Mouse (Mus musculus): ENCODE measurements around the gene Iqcf4. TPM values are rescaled to one million over a fixed set of nuclear protein-coding genes. Genes with fewer than 3 reads are reported as not detected.

The Iqcf4 gene
- polyA plus RNA-seq, 1 experiment from 2014 or later = not detected

- Histone ChIP-seq H3K36me3 (no peaks in the 10 kb centered on the region), H3K27me3 (ENCODE audit: insufficient read depth, poor library complexity, severe bottlenecking) (no peaks in the 10 kb centered on the region), H3K27ac (no peak overlapping the region), H3K4me1 (no peaks in the 10 kb centered on the region), H3K4me3 (no peak overlapping the region), H3K9me3 (no peaks in the 10 kb centered on the region)
- DNase-seq (ENCODE audit: low spot score) = no peak
- 89% methylated on average over 5 of the region's 5 CpGs for WGBS
Observed at GRCm38 (mm10) chr9:106573366-106573765, 2.6 kb upstream of the Iqcf4 start.

GRCm38 (mm10) chr9:106572186-106572585 is 1.4 kb upstream of the Iqcf4 start:
- no peak overlapping the region for H3K27ac ChIP-seq
- H3K4me1 ChIP-seq = no peaks in the 10 kb centered on the region
- H3K4me3 ChIP-seq = no peak overlapping the region
- 88% methylated on average over 2 of the region's 2 CpGs for WGBS
- H3K9me3 ChIP-seq = no peaks in the 10 kb centered on the region
- no peak for DNase-seq (ENCODE audit: low spot score)
- no peaks in the 10 kb centered on the region for H3K27me3 ChIP-seq (ENCODE audit: insufficient read depth, poor library complexity, severe bottlenecking)
- H3K36me3 ChIP-seq = no peaks in the 10 kb centered on the region

GRCm38 (mm10) chr9:106566437-106566836 is 4.4 kb downstream of the Iqcf4 start:
- H3K36me3 ChIP-seq = no peaks in the 10 kb centered on the region
- no peak for DNase-seq (ENCODE audit: low spot score)
- no peak overlapping the region for H3K4me3 ChIP-seq
- no peaks in the 10 kb centered on the region for H3K27me3 ChIP-seq (ENCODE audit: insufficient read depth, poor library complexity, severe bottlenecking)
- no peak overlapping the region for H3K27ac ChIP-seq
- 0 out of 2 replicates have a peak, but pooled peaks cover 4% of the 10 kb centered on the region for H3K4me1 ChIP-seq
- H3K9me3 ChIP-seq = no peaks in the 10 kb centered on the region
- WGBS = 58% methylated on average over 11 of the region's 11 CpGs

- H3K9me3 ChIP-seq = no peaks in the 10 kb centered on the region
- H3K27me3 ChIP-seq (ENCODE audit: insufficient read depth, poor library complexity, severe bottlenecking) = no peaks in the 10 kb centered on the region
- no peak for DNase-seq (ENCODE audit: low spot score)
- H3K36me3 ChIP-seq = no peaks in the 10 kb centered on the region
- H3K4me3 ChIP-seq = no peak overlapping the region
- no peak overlapping the region for H3K27ac ChIP-seq
- 66% methylated on average over 8 of the region's 8 CpGs for WGBS
- 0 out of 2 replicates have a peak, but pooled peaks cover 4% of the 10 kb centered on the region for H3K4me1 ChIP-seq
Observed at GRCm38 (mm10) chr9:106564025-106564424, 6.8 kb downstream of the Iqcf4 start.

GRCm38 (mm10) chr9:106562291-106562690 is 8.5 kb downstream of the Iqcf4 start:
- Histone ChIP-seq H3K4me3 (no peak overlapping the region), H3K9me3 (no peaks in the 10 kb centered on the region), H3K36me3 (no peaks in the 10 kb centered on the region), H3K4me1 (0 out of 2 replicates have a peak, but pooled peaks cover 4% of the 10 kb centered on the region), H3K27me3 (ENCODE audit: insufficient read depth, poor library complexity, severe bottlenecking) (no peaks in the 10 kb centered on the region), H3K27ac (no peak overlapping the region)
- 81% methylated on average over 11 of the region's 11 CpGs for WGBS
- no peak for DNase-seq (ENCODE audit: low spot score)

- no peak within 1 kb of the TSS for H3K27ac ChIP-seq
- no peaks in the 10 kb centered on the region for H3K9me3 ChIP-seq
- WGBS = 79% methylated on average over 5 of the region's 5 CpGs
- DNase-seq (ENCODE audit: low spot score) = no peak
- H3K27me3 ChIP-seq (ENCODE audit: insufficient read depth, poor library complexity, severe bottlenecking) = no peaks in the 10 kb centered on the region
- H3K36me3 ChIP-seq = no peaks in the 10 kb centered on the region
- 0 out of 2 replicates have a peak, but pooled peaks cover 2% of the 10 kb centered on the region for H3K4me1 ChIP-seq
- H3K4me3 ChIP-seq = no peak within 1 kb of the TSS
Observed at GRCm38 (mm10) chr9:106561531-106561930, 9.3 kb downstream of the Iqcf4 start, which contains the start of gene Iqcf3. TSS of gene Iqcf3 (minus strand) at chr9:106561631.

- DNase-seq (ENCODE audit: low spot score) = no peak
- no peaks in the 10 kb centered on the region for H3K27me3 ChIP-seq (ENCODE audit: insufficient read depth, poor library complexity, severe bottlenecking)
- no peaks in the 10 kb centered on the region for H3K4me1 ChIP-seq
- no peak overlapping the region for H3K4me3 ChIP-seq
- no peaks in the 10 kb centered on the region for H3K9me3 ChIP-seq
- WGBS = 83% methylated on average over 11 of the region's 11 CpGs
- no peak overlapping the region for H3K27ac ChIP-seq
- no peaks in the 10 kb centered on the region for H3K36me3 ChIP-seq
Observed at GRCm38 (mm10) chr9:106534975-106535374, 35.8 kb downstream of the Iqcf4 start.

- Histone ChIP-seq H3K27me3 (ENCODE audit: insufficient read depth, poor library complexity, severe bottlenecking) (no peaks in the 10 kb centered on the region), H3K4me3 (no peak overlapping the region), H3K9me3 (no peaks in the 10 kb centered on the region), H3K27ac (no peak overlapping the region), H3K36me3 (no peaks in the 10 kb centered on the region), H3K4me1 (no peaks in the 10 kb centered on the region)
- WGBS = 90% methylated on average over 7 of the region's 7 CpGs
- no peak for DNase-seq (ENCODE audit: low spot score)
Observed at GRCm38 (mm10) chr9:106534296-106534695, 36.5 kb downstream of the Iqcf4 start.

GRCm38 (mm10) chr9:106531833-106532232 is 39.0 kb downstream of the Iqcf4 start:
- Histone ChIP-seq H3K27ac (no peak overlapping the region), H3K27me3 (ENCODE audit: insufficient read depth, poor library complexity, severe bottlenecking) (0 out of 2 replicates have a peak, but pooled peaks cover 7% of the 10 kb centered on the region), H3K9me3 (no peaks in the 10 kb centered on the region), H3K4me1 (no peaks in the 10 kb centered on the region), H3K36me3 (no peaks in the 10 kb centered on the region), H3K4me3 (no peak overlapping the region)
- 25% methylated on average over 3 of the region's 3 CpGs for WGBS
- no peak for DNase-seq (ENCODE audit: low spot score)

GRCm38 (mm10) chr9:106519909-106520308 is 50.9 kb downstream of the Iqcf4 start:
- no peak for DNase-seq (ENCODE audit: low spot score)
- 71% methylated on average over 8 of the region's 8 CpGs for WGBS
- Histone ChIP-seq H3K4me1 (peaks cover 3% of the 10 kb centered on the region; the same call in 1 of the 2 replicates), H3K4me3 (no peak overlapping the region), H3K36me3 (no peaks in the 10 kb centered on the region), H3K9me3 (no peaks in the 10 kb centered on the region), H3K27me3 (ENCODE audit: insufficient read depth, poor library complexity, severe bottlenecking) (peaks cover 42% of the 10 kb centered on the region; the same call in 1 of the 2 replicates), H3K27ac (no peak overlapping the region)

- no peak for DNase-seq (ENCODE audit: low spot score)
Observed at GRCm38 (mm10) chr9:106519433-106519832, 51.4 kb downstream of the Iqcf4 start.

More at GRCm38 (mm10) chr9:106519433-106519832, 51.4 kb downstream of the Iqcf4 start:
- 64% methylated on average over 2 of the region's 2 CpGs for WGBS
- Histone ChIP-seq H3K27me3 (ENCODE audit: insufficient read depth, poor library complexity, severe bottlenecking) (peaks cover 44% of the 10 kb centered on the region; the same call in 1 of the 2 replicates), H3K4me3 (no peak overlapping the region), H3K4me1 (peaks cover 3% of the 10 kb centered on the region; the same call in 1 of the 2 replicates), H3K36me3 (no peaks in the 10 kb centered on the region), H3K27ac (no peak overlapping the region), H3K9me3 (no peaks in the 10 kb centered on the region)

Measured in heart, embryonic 10.5 days (tissue).